Mouse (Mus musculus) spleen, postnatal 10 days (tissue): ENCODE results near the gene Kank4.
"Not testable (repeated sequence)": the region's sequence is repeated elsewhere in the genome, so short reads cannot be mapped to it uniquely, and the experiment has no call there.

ENCODE experiments used
- DNase-seq, 2 experiments: peaks; one replicate each; pipeline ENCODE4 v3.0.0; 2021 to 2022; ENCODE audit warnings: low spot score in 2 of 2

Kank4 gene

DNA sequence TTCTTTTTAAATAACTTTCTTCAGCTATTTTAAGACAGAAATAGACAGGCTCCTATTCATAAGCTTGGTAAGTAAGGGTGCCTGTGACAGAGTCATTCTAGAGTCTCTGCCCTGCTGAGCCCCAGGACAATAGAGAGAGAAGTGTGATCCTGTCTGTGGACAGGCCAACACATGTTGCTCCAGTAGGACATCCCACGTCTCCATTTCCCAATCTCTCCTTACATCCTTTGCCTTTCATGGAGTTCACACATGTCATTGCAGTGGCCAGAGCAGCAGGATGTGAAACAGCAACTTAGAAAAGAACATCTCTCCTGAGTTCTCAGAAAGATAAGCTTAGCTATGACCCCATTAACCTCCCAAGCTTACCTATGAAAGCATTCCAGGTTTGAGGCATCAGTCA is 14.4 kb upstream of the Kank4 start:
- DNase-seq: no peak

DNA sequence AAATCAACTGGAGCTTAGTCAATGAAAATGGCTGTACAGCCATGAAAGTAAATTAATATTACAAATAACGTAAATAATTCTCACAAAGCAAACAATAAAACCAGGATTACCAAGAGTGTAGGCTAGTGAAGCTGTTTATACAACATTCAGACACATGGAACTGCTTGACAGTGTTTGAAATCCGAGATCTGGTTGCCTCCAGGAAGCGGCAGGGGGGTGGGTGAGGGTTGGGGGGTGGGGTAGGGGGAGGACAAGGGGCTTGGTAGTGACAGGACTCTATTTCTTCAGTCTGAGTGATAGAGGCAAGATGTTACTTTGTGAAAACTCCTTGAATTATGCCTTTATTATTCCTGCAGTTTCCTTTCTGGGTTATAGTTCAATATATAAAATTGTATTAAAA is 9.4 kb upstream of the Kank4 start:
- DNase-seq: no peak

DNA sequence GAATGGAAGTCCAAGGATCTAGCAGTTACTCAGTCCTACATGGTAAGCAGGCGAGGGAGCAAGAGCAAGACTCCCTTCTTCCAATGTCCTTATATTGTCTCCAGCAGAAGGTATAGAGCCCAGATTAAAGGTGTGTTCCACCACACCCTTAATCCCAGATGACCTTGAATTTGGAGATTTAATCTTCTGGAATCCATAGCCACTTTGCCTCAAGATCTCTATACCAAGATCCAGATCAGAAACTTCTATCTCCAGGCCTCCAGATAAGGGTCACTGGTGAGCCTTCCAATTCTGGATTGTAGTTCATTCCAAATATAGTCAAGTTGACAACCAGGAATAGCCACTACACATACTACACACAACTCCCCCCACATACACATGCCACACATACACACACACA is 6.4 kb upstream of the Kank4 start, which contains the start of gene I0C0044D17Rik:
Gene I0C0044D17Rik, minus strand, starts transcription at position 101 of the 400 bp plus-strand sequence.
- not testable (repeated sequence) for DNase-seq

DNA sequence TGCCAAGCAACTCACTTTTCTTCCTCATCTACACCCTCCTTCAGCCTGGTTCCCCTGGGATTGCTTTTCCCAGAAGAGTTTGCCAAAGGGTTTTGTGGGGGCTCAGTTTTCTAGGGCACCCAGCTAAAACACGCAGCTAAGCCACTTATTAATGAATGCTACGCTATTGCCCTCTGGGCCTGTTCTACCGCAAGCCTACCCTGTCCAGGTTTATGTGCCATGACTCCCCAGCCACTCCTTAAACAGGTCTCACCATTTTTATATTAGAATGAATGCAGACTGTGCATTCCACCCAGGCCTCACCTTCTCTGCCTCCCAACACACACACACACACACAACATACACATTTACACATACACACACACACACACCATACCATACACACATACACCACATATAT is 5.7 kb upstream of the Kank4 start:
- DNase-seq: no peak

DNA sequence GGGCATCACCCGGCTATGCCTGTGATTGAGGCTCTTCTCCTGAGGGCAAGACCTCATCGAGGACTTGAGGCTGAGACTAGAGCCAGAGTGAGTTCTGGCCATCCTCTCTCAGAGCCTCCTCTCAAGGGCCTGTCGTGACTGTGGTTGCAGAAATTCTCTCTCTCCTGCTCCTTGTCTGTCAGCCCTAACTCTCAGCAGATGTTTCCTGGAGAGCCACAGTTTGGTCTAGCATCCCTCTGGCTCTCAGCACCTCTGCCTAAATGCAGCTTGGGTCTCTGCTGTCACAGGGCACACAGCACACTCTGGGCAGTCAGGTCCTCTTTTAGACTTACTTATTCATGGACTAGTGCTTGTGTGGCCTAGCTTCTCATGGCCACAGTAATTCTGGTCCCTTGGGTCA is 5.1 kb upstream of the Kank4 start:
- no peak for DNase-seq

DNA sequence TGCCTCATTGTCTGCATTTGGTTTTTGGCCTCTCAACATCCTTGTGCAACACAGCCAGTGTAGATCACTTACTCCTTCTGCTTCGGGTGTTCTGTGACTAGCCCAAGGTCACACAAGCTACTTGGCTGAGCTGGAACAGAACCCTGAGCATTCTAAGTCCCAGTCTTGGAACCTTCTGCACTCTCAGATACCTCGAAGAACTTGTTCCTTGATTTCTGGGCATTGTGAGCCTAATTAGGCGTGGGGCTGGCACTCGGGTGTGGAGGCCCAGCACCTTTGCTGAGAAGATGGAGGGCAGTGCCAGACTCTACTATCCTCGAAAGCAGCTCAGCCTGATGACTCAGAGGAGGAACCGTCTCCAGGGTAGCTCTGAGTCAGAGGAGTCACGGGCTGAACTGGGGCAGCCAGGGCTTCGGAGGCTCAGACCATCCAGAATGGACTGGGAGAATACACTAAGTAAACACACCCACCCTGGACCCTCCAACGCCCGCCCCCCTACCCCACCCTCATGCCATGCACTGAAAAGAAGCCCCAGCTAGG is 1.9 kb upstream of the Kank4 start:
- no peak for DNase-seq

DNA sequence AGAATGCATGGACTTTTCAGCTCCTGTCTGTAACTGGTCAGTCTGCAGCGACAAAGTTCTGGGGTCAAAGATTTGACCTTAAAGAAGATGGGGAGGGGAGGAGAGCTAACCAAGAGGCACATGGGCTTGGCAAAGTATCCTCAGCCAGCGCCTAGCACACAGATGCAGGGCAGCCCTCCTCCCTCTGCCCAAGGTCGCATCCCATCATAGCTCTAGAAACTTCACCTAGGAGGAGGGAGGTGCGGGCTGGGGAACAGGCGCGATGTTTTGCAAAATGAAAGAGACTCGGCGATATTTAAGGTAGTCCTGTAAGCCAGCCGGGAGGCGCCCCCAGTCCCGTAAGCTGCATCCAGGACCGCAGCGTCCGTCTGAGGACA is 542 bp downstream of the Kank4 start:
- no peak for DNase-seq

DNA sequence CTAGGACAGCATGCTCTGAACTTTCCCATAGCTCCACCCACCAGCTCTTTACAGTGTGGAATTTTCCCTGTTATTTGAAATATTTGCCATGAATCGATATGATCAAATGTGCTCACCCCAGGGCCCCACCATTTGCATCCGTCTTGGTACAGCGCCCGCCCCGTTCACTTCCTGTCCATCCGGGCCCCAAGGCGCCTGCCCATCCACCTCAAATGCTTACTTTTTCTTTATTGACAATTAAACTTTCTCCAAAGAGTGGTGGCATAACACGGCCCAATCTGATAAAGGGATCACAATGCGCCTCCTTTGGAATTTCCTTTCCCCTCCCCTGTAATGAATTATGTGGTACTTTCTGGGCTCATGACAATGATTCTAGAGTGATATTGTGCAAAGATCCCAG is 11.0 kb downstream of the Kank4 start:
- DNase-seq: no peak

DNA sequence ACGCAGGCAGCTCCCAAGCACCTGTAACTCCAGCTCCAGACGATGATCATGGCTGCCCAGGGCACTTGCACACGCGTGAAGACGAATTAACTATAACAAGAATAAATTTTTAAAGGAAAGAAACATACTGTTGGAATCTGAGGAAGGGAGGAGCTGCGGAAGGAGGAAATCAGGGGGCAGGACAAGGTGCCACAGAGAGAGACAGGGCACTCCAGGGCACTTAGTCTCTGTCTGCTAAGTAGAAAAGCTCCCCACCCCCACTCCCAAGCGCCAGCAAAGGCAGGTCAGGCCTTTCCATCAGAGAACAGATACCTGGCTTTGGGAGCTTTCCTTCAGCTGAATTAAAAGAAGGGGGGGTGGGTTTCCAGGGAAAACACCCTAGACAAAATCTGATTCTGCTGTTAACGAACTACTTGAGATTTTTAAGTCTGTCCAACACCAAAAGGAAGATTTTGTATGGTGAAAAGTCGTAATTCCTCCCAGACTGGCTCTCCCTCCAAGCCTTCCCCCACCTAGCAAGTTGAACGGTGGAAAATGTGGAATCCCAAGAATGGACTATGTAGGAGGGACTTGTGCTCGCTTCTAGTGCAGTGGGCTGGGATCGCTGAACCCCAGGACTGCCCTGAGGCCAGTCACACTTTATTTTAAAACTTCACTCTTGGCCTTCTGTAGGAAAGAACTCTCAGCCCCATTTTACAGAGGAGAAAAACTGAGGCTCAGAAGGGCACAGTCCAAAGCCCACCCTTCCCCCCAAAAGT is 11.9 kb downstream of the Kank4 start:
- DNase-seq: no peak

DNA sequence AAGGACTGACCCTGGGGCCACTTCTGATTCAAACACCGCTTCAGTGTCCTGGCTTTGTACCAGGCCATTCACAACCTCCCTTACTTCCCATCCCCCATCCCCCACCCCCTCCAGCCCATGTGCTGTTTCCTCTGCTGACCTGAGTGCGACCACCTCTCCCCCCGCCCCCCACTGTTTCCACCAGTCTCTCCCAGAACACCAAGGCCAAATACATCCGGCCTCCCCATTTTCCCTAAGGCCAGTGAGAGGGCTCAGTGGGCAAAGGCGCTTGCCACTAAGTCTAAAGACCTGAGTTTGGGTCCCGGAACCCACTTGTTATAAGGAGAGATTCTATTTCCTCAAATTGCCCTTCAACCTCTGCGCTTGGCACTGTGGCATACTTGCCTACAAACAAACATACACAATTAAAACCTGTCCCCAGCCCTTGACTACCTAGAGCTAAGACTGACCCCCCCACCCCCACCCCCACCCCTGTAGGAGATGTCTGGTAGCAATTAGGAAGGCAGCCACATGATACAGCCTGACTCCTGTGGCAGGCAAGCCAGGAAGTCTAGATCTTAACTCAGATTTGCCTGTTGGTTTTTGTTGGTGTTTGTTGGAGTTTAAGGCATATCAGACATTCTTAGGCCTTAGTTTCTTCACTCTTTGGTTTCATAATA is 12.7 kb downstream of the Kank4 start:
- no peak for DNase-seq

DNA sequence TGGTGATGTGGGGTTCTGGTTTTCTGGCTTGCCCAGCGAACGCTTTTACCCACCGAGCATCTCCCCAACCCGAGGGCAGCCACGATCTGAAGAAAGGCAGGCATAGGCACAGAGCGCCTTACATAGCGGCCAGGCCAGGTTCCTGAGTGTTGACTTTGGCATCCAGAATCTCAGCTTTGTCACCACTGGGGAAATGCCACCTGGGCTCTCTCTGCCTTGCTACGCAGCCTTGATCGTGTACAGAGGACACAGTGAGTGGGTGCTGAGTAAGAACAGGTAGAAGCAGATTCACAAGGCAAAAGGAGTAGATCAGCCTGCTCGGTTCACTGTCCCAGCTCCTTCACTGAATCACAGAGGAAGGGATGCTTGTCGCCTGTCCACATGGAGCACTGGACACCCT is 15.6 kb downstream of the Kank4 start:
- no peak for DNase-seq

DNA sequence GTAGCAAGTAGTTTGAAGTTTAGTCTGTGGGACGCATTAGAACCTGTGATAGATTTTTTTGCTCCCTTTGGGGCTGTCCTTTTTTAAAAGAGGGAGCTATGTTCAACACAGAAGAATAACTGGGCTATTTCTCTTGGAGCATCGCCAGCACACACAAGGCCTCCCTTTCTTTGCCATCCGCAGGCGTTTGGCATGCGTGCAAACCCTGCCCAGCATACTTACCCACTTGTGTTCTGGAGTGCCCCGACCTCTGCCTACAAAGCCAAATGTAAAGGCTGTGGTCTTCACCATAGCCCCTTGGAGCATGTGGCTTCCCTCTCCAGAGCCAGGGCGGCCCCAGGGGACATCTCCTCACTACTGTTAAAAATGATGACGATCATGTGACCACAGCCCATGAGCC is 16.5 kb downstream of the Kank4 start:
- no peak for DNase-seq

DNA sequence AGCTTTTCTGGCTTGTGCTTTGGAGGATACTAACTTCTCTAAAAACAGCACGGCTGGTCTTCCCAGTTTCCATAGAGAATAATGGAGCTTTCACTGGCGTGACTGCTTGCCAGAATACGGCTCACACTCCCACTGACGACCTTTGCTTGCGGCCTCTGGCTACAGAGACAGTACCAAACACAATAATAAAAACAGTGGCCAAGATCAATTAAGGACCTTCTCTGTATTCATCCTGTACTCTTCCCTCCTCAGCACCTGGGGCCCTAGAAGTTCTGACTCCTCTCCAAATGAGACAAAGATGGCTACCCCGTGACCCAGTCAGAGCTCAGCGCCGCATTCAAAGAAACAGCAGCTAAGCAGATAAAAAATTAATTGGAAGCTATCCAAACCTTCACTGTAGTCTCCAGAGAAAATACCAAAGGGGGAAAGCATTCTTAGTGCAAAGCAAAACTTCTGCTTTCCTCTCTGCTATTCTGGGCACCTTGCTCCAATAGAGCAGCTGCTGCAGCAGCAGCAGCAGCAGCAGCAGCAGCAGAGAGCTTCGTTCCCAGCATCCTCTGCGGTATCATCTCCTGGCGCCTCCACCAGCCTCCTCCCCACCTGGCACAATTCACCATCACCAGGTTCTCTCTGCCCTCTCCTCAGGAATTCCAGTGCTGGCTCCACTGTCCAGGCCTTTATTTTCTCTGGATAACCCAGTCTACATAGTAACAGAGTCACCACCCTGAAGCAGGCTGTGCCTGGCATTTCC is 20.6 kb downstream of the Kank4 start:
- DNase-seq: no peak

DNA sequence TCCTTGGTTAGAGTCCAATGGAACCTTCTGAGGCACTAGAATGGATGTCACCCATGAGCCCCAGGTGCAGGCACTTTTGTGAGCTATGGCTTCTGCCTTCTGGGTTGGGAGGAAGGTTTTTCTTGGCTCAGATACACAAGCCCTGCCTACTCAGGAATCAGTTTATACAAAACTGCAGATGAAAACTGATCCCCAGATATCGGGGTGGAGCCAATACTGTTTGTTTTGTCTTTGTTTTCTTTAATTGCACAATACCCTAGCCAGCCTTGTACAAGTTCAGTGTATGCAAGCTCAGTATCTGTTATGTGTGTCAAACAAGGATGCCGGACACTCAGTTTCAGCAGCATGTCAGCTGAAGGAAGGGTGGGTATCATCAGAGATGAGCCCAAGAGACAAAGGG is 22.1 kb downstream of the Kank4 start:
- DNase-seq: no peak

DNA sequence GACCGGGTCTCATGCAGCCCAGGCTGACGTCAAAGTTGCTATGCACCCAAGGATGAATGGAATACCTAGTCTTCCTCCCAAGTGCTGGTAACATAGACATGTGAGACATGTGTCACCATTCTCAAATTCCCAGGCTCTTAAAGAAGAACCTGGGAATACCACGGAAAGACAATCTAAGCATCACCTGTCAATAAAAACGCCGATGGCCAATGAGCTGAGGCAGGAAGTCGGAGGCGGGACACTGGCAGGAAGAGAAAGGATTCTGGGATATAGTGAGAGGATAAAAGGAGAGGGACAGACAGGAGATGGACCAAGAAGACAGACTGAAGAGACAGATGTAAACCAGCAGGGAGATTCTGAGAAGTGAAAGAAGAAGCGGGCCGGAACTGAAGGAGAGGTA is 23.9 kb downstream of the Kank4 start:
- DNase-seq: no peak

DNA sequence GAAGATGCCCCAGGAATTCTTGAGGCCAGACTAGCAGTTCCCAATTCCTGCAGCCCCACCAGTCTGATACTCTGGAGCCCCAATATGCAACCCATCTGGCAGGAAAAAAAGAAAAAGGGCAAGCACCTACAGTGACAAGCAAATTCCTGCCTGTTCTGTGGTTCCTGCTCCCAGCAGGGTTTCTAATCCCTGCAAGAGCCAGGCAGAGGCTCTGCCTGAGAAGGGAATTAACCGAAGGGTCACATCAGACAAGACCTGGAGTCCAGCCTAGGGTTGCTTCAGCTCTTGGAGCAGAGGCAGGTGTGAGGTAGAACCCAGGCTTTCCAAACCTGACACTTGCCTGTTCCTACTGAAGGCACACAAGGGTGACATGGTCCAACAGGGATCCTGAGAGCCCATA is 26.6 kb downstream of the Kank4 start:
- no peak for DNase-seq

DNA sequence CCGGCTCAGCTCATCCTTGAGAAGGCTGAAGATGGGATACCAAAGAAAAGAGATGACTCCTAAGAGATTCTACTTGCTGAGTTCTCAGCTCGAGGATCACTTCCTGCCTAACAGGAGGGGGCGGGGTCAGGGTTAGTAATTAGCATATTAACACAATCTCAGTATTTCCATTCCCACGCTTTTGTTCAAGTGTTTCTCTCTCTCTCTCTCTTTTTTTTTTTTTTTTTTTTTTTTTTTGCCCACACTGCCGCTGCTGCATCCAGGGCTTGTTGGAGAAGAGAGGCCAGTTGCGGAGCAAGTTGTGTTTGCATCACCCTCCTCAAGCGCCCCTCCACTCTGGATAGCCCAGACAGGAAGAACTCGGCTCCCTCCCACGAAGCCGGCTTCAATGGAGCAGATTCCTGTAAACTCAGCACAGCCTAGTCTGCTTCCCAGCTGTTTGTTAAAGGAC is 27.5 kb downstream of the Kank4 start:
- no peak for DNase-seq

DNA sequence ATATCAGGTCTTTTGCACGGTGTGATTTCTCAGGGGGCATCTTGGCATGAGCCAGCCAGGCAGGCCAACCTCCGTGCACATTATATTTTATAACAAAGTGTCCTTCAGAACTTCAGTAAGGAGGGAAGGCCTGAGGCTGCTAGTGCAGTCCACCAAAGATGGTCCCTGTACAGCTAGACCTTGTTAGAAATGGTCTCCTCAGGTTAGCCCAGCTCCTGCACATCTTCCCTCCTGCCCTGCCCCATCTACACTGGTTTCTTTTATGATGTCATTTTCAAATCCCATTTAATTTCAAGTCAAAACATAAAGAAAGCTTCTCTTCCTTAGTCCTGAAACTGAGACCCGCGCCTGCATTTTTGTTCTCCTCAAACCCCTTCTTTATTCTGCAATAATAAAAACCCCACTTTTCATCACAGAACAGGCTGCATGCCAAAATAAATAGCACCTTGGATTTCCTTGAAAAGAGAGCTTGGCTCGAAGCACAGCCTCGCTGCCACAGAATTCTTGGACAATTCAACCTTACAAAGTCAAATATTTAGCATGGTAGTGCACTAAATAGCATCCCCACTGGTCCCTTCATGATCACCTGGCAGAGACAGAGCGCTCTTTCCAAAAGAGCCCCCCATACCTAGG is 28.1 kb downstream of the Kank4 start:
- no peak for DNase-seq

DNA sequence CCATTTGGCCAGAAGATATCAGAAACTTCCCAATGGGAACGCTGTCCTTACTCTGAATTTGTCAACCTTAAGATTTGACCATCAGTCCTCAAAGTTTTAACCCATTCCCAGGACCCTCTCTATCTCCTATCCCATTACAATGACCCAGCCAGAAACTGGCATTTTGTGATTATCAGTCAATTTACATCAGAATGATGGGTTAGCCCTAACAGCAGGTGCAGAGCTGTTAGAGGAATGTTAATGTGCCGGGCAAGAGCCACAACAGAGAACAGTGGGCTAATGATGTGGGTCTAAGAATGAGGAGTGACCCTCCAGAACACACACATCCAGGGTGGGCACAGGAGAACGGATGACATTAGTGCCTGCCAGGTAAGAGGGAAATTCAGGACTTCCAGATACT is 31.1 kb downstream of the Kank4 start:
- DNase-seq: no peak

DNA sequence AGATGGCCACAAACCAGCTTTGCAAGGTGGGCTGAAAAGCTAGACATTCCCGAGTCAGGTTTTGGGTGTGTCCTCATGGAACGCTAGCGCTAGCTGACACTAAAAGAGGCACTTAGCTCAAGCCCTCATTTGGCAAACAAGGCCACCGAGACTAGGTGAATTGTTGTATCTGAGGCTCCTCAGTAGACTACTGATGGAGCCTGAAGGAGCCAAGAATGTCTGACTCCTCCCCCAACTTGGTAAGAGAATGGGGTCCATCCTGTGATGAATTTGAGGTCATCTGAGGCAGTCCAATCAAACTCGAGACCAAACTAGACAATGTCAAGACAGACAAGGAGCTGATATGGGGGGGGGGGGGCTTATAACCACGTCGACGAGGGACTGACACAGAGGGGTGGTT is 31.5 kb downstream of the Kank4 start:
- no peak for DNase-seq

DNA sequence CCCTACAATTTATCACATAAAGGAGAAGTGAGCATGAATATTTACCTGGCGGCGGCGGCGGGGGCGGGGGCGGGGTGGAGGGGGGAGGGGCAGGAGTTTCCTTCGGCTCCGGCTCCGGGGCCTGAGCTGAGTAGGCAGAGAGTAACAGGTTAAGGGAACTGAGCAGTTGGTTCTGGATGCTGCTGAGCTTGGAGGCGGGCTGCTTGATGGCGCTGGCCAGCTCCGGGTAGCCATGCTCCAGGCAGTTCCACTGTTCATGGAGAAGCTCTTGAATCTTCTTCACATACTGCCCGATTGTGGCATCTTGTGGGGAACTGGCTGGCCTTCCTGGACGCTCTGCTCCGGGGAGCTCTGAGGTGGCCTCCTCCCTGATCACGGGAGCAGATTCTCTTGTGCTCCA is 39.1 kb downstream of the Kank4 start:
- DNase-seq: no peak

DNA sequence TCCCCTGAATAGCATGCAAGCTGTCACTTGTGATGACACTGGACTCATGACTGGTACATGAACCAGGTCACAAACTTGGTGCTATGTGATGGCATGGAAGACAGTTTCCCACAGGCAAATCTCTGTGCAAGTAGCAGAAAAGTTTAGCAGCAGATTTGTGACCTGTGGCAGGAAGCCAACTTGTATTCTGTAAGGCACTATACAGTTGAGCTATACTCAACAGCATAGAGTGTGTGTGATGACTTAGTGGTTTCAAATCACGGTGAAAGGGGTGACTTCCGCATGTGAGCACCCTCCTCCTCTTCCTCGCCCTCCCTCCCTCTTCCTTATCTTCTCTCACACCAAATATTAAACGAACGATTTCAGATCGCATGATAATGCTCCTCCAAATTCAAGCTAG is 39.9 kb downstream of the Kank4 start:
- DNase-seq: no peak
